Mouse (Mus musculus) heart, adult 2 months (tissue): ENCODE data around the gene Smok3b. TPM values are rescaled to one million over a fixed set of nuclear protein-coding genes. Genes with fewer than 3 reads are reported as not detected.
A peak's percentile ranks its signal among the peaks of the same experiment; 100 is the strongest.

ENCODE experiments used
- DNase-seq, 2 experiments: peaks; one replicate each; pipeline ENCODE4 v3.0.0; 2021
- H3K27ac ChIP-seq: fragments of 200-600 bp; 2 replicates; pipeline ENCODE4 v1.8.1; 2022
- H3K27me3 ChIP-seq: fragments of 200-500 bp; 2 replicates; pipeline ENCODE4 v1.6.1; 2012; ENCODE audit warnings: mild to moderate bottlenecking, low read length, inconsistent platforms, mixed read lengths; ENCODE audit not compliant: control insufficient read depth, insufficient read depth
- H3K36me3 ChIP-seq: fragments of 200-500 bp; 2 replicates; pipeline ENCODE4 v1.6.1; 2012; ENCODE audit warnings: low read length, inconsistent platforms; ENCODE audit not compliant: control insufficient read depth, insufficient read depth
- H3K4me1 ChIP-seq: fragments of 200-500 bp; 2 replicates; pipeline ENCODE4 v1.6.1; 2011; ENCODE audit warnings: low read length; ENCODE audit not compliant: control insufficient read depth, insufficient read depth
- H3K4me3 ChIP-seq: fragments of 200-600 bp; 2 replicates; pipeline ENCODE4 v1.8.1; 2022
- H3K79me2 ChIP-seq: fragments of 200-500 bp; replicated peaks from 2 replicates; pipeline ENCODE4 v1.6.1; 2012; ENCODE audit warnings: mild to moderate bottlenecking, inconsistent platforms, low read length, moderate library complexity, mixed read lengths; ENCODE audit not compliant: control insufficient read depth, insufficient read depth
- H3K9ac ChIP-seq: fragments of 200-500 bp; 2 replicates; pipeline ENCODE4 v1.6.1; 2012; ENCODE audit warnings: low read depth, mild to moderate bottlenecking, control low read depth, inconsistent platforms, low read length, mixed read lengths
- CTCF ChIP-seq: fragments of 200-600 bp; IDR thresholded peaks from 2 replicates; pipeline ENCODE4 v1.8.1; 2022; ENCODE audit warnings: antibody characterized with exemption, mild to moderate bottlenecking, moderate library complexity
- EP300 ChIP-seq: fragments of 200-500 bp; IDR thresholded peaks from 2 replicates; pipeline ENCODE4 v1.6.1; 2011; ENCODE audit warnings: low read depth, low read length, control low read depth; ENCODE audit not compliant: insufficient read depth
- POLR2A ChIP-seq: fragments of 200-500 bp; IDR thresholded peaks from 2 replicates; pipeline ENCODE4 v1.6.1; 2011; ENCODE audit warnings: mild to moderate bottlenecking, low read depth, low read length, control low read depth; ENCODE audit not compliant: insufficient read depth
- WGBS: fragments of 180-500 bp; shearing (Covaris S2); methylation state at CpG from one replicate; pipeline ENCODE4 v1.1.7; 2018; 5-methylcytosine and 5-hydroxymethylcytosine counted together
- intact Hi-C: fragments of 180-260 bp; cut with DNase I; formaldehyde crosslinking; loops from one replicate; pipeline ENCODE4 v1.15.1; 2025
- polyA plus RNA-seq: library from polyadenylated mRNA; depleted of rRNA; stranded (reverse); fragments of >200 nt; gene quantifications from 2 replicates; pipeline ENCODE4 v1.2.3, GENCODE M21; 2012
- total RNA-seq, 2 experiments: library from RNA; stranded (reverse); gene quantifications; 2 replicates each; pipeline ENCODE4 v1.2.3; 2021

Gene Smok3b
- total and polyA plus RNA-seq, 3 experiments, result not detected

GRCm38 (mm10) chr5:138081446-138081845, 60.2 kb downstream of the Smok3b start:
- TF ChIP-seq CTCF (no peak), POLR2A (no peak), EP300 (no peak)
- intact Hi-C loops, result no loop called here
- Histone ChIP-seq H3K36me3 (peaks cover 2% of the 10 kb centered on the region), H3K27ac (no peak overlapping the region), H3K4me3 (no peak overlapping the region), H3K27me3 (no peaks in the 10 kb centered on the region), H3K4me1 (peaks cover 4% of the 10 kb centered on the region), H3K79me2 (peaks cover 1% of the 10 kb centered on the region), H3K9ac (no peak overlapping the region)
- no peak for DNase-seq
- 83% methylated on average over 9 of the region's 9 CpGs for WGBS

GRCm38 (mm10) chr5:138083318-138083900, 62.2 kb downstream of the Smok3b start:
- H3K79me2 ChIP-seq, result peaks cover 1% of the 10 kb centered on the region
- H3K36me3 ChIP-seq, result peaks cover 14% of the 10 kb centered on the region
- intact Hi-C loops, result no loop called here
- H3K4me3 ChIP-seq, result no peak overlapping the region
- H3K9ac ChIP-seq, result no peak overlapping the region
- no peaks in the 10 kb centered on the region for H3K27me3 ChIP-seq
- H3K27ac ChIP-seq, result no peak overlapping the region
- DNase-seq, result no peak
- 59% methylated on average over 2 of the region's 2 CpGs for WGBS
- no peak for TF ChIP-seq CTCF
- H3K4me1 ChIP-seq, result peaks cover 5% of the 10 kb centered on the region

GRCm38 (mm10) chr5:138083936-138084335, 62.7 kb downstream of the Smok3b start:
- no peak for DNase-seq
- no peak overlapping the region for H3K4me3 ChIP-seq
- no peaks in the 10 kb centered on the region for H3K27me3 ChIP-seq
- H3K36me3 ChIP-seq, result peaks cover 14% of the 10 kb centered on the region
- H3K9ac ChIP-seq, result no peak overlapping the region
- TF ChIP-seq POLR2A (no peak), EP300 (no peak), CTCF (no peak)
- peaks cover 1% of the 10 kb centered on the region for H3K79me2 ChIP-seq
- intact Hi-C loops, result loop anchor here (2.0 kb wide), 1 partner anchor 33 kb away; the partner anchor contains the start of gene Zscan21
- no peak overlapping the region for H3K27ac ChIP-seq
- H3K4me1 ChIP-seq, result peaks cover 5% of the 10 kb centered on the region
- 85% methylated on average over 2 of the region's 2 CpGs for WGBS

- peaks cover 14% of the 10 kb centered on the region for H3K36me3 ChIP-seq
- WGBS, result 44% methylated on average over 2 of the region's 2 CpGs
- TF ChIP-seq CTCF, result no peak
- TF ChIP-seq EP300, result no peak
- no peak for TF ChIP-seq POLR2A
- H3K27me3 ChIP-seq, result no peaks in the 10 kb centered on the region
- intact Hi-C loops, result loop anchor here (2.0 kb wide), 1 partner anchor 32 kb away; the partner anchor contains the start of gene Zscan21
- H3K79me2 ChIP-seq, result peaks cover 4% of the 10 kb centered on the region
- no peak overlapping the region for H3K27ac ChIP-seq
- no peak for DNase-seq
- H3K9ac ChIP-seq, result no peak overlapping the region
- peaks cover 5% of the 10 kb centered on the region for H3K4me1 ChIP-seq
- H3K4me3 ChIP-seq, result peak overlapping the region; percentile 97; the same call in 1 of the 2 replicates
Observed at GRCm38 (mm10) chr5:138084507-138084906, 63.3 kb downstream of the Smok3b start.

GRCm38 (mm10) chr5:138084996-138085395, 63.8 kb downstream of the Smok3b start, which contains the start of gene Zkscan1:
Gene Zkscan1, plus strand, starts transcription at chr5:138085084.
- peak; percentile 77 to 84 for DNase-seq
- peak within 1 kb of the TSS; percentile 97 for H3K4me3 ChIP-seq
- H3K27me3 ChIP-seq, result no peaks in the 10 kb centered on the region
- peaks cover 5% of the 10 kb centered on the region for H3K4me1 ChIP-seq
- peaks cover 14% of the 10 kb centered on the region for H3K36me3 ChIP-seq
- under 1% methylated on average over 27 of the region's 27 CpGs for WGBS
- peak within 1 kb of the TSS; percentile 82 for H3K9ac ChIP-seq
- TF ChIP-seq EP300 (peak; percentile 67), POLR2A (peak; percentile 88), CTCF (no peak)
- H3K79me2 ChIP-seq, result peaks cover 4% of the 10 kb centered on the region
- H3K27ac ChIP-seq, result peak within 1 kb of the TSS; percentile 93
- intact Hi-C loops, result loop anchor here (2.0 kb wide), 1 partner anchor 32 kb away; the partner anchor contains the start of gene Zscan21

GRCm38 (mm10) chr5:138085421-138085911, 64.2 kb downstream of the Smok3b start:
- peak overlapping the region; percentile 93 for H3K27ac ChIP-seq
- peak overlapping the region; percentile 97 for H3K4me3 ChIP-seq
- no peaks in the 10 kb centered on the region for H3K27me3 ChIP-seq
- intact Hi-C loops, result loop anchor here (2.0 kb wide), 1 partner anchor 31 kb away; the partner anchor contains the start of gene Zscan21
- peaks cover 14% of the 10 kb centered on the region for H3K36me3 ChIP-seq
- under 1% methylated on average over 18 of the region's 18 CpGs for WGBS
- TF ChIP-seq CTCF (no peak), POLR2A (no peak), EP300 (no peak)
- peaks cover 5% of the 10 kb centered on the region for H3K4me1 ChIP-seq
- DNase-seq, result no peak
- peaks cover 4% of the 10 kb centered on the region for H3K79me2 ChIP-seq
- H3K9ac ChIP-seq, result peak overlapping the region; percentile 82
